9 mouse cellular contexts compared by ENCODE assay signal in genomic region chr5:36958837-36959236, GRCm38 (mm10). TPM values are rescaled to one million over a fixed set of nuclear protein-coding genes. Genes with fewer than 3 reads are reported as not detected.
DNase-seq lines count a peak whose midpoint lies in the region; ATAC-seq lines count a peak whose summit lies in the region.
"Had no signal": no experiment of that assay in that cellular context is flagged by ENCODE, and none has a peak within 500 bp of the region (broad histone marks: within the 10 kb centered on the region; RNA-seq: fewer than 3 reads in every experiment).

No protein-coding gene starts in this region.

- H3K4me3 ChIP-seq in heart, embryonic 12.5 days, result no peak overlapping the region
- no peak overlapping the region for H3K4me3 ChIP-seq in midbrain, embryonic 13.5 days (replicated peaks)
- H3K4me3 ChIP-seq: liver, embryonic 15.5 days had no signal

- no peaks in the 10 kb centered on the region for H3K9me3 ChIP-seq in heart, embryonic 12.5 days (replicated peaks)
- no peaks in the 10 kb centered on the region for H3K9me3 ChIP-seq in midbrain, embryonic 13.5 days
- H3K9me3 ChIP-seq: liver, embryonic 15.5 days had no signal

- no peak overlapping the region for H3K27ac ChIP-seq in heart, embryonic 12.5 days (ENCODE audit: poor library complexity, severe bottlenecking)
- no peak overlapping the region for H3K27ac ChIP-seq in midbrain, embryonic 13.5 days
- H3K27ac ChIP-seq: liver, embryonic 15.5 days had no signal

- H3K4me2 ChIP-seq in heart, embryonic 12.5 days, result no peak overlapping the region
- H3K4me2 ChIP-seq in midbrain, embryonic 13.5 days (replicated peaks), result no peak overlapping the region
- H3K4me2 ChIP-seq: liver, embryonic 15.5 days had no signal

- H3K36me3 ChIP-seq in heart, embryonic 12.5 days, result no peaks in the 10 kb centered on the region
- H3K36me3 ChIP-seq in midbrain, embryonic 13.5 days, result no peaks in the 10 kb centered on the region
- H3K36me3 ChIP-seq: liver, embryonic 15.5 days had no signal

- WGBS in heart, embryonic 12.5 days, result 29% methylated on average over 5 of the region's 5 CpGs
- WGBS in midbrain, embryonic 13.5 days, result 32% methylated on average over 5 of the region's 5 CpGs

- peak; percentile 25 for DNase-seq in heart, adult 8-10 months (ENCODE audit: low spot score)
- DNase-seq in WW6 (ENCODE audit: low read depth, low spot score), result peak; percentile 20
- DNase-seq in embryo, embryonic 10.5 days (ENCODE audit: low spot score), result peak; percentile 83
- DNase-seq in layer of hippocampus, postnatal 14 days (ENCODE audit: low spot score in 2 of 2), result peak; percentile 80 to 84
- DNase-seq in spleen, adult 12 weeks (ENCODE audit: low spot score), result peak; percentile 23

- no peak for ATAC-seq in heart, embryonic 12.5 days (ENCODE audit: insufficient number of reproducible peaks, low FRiP score)
- peak; percentile 84 for ATAC-seq in granulocyte monocyte progenitor cell, adult 5-6 weeks (replicated peaks; ENCODE audit: poor library complexity, severe bottlenecking)
- ATAC-seq in midbrain, embryonic 13.5 days, result peak; percentile 27; the same call in 1 of the 2 replicates

- H3K9ac ChIP-seq in heart, embryonic 12.5 days, result no peak overlapping the region
- H3K9ac ChIP-seq in midbrain, embryonic 13.5 days (replicated peaks), result no peak overlapping the region
- H3K9ac ChIP-seq: liver, embryonic 15.5 days had no signal

- H3K27me3 ChIP-seq in heart, embryonic 12.5 days (replicated peaks), result peaks cover 13% of the 10 kb centered on the region; the same call in 1 of the 2 replicates
- H3K27me3 ChIP-seq in midbrain, embryonic 13.5 days, result no peaks in the 10 kb centered on the region

- H3K4me1 ChIP-seq in heart, embryonic 12.5 days (replicated peaks), result peaks cover 20% of the 10 kb centered on the region
- peaks cover 22% of the 10 kb centered on the region for H3K4me1 ChIP-seq in midbrain, embryonic 13.5 days (replicated peaks)
- H3K4me1 ChIP-seq: liver, embryonic 15.5 days had no signal

RNA-seq across cellular contexts. Expression of gene Wfs1, which starts 30.2 kb away (rescaled TPM):
- 100 to 1,000 TPM in 2 of 4 experiments, 10 to 100 TPM in 2; 92.1 to 104 (median 96.8) TPM for total RNA-seq in heart, adult 8-10 months (2022)
- 32.0 and 32.7 TPM in 2 replicates for polyA plus RNA-seq in heart, embryonic 12.5 days (2016; fragmentation: Nextera tagmentation; extraction: Ambion mirVana)
- total RNA-seq in granulocyte monocyte progenitor cell, adult 5-6 weeks (2014; fragmentation: Nextera tagmentation), result 6.1 and 6.6 TPM in 2 replicates
- 2.7 and 4.6 TPM in 2 replicates for total RNA-seq in granulocyte monocyte progenitor cell, adult 5-6 weeks (2017)
- 100 to 1,000 TPM; 115 to 126 TPM for total RNA-seq in layer of hippocampus, postnatal 14 days (2021)
- polyA plus RNA-seq in midbrain, embryonic 13.5 days (2015; fragmentation: Nextera tagmentation; extraction: Ambion mirVana), result 6.3 and 6.5 TPM in 2 replicates

Comparison
In these comparisons a context has a peak if more than half of its experiments do, and no peak if none do; other contexts are left out.
1. DNase-seq: peak in every context shown above with its lines; median percentile 83 in embryo, embryonic 10.5 days; 82 in layer of hippocampus, postnatal 14 days; 25 in heart, adult 8-10 months; 23 in spleen, adult 12 weeks; 20 in WW6.
2. RNA of gene Wfs1, which starts 30.2 kb away (total RNA-seq): 115 to 126 TPM in layer of hippocampus, postnatal 14 days and 92.1 to 104 TPM in heart, adult 8-10 months; 2.7 to 6.6 TPM in granulocyte monocyte progenitor cell, adult 5-6 weeks; every median in the first group is over 10 times any median in the second.